Mouse (Mus musculus): ENCODE data around the gene Bod1l. TPM values are rescaled to one million over a fixed set of nuclear protein-coding genes. Genes with fewer than 3 reads are reported as not detected.
A peak's percentile ranks its signal among the peaks of the same experiment; 100 is the strongest.

Gene Bod1l
- polyA plus RNA-seq, 1 experiment from 2014 or later: 20.9 TPM

DNA sequence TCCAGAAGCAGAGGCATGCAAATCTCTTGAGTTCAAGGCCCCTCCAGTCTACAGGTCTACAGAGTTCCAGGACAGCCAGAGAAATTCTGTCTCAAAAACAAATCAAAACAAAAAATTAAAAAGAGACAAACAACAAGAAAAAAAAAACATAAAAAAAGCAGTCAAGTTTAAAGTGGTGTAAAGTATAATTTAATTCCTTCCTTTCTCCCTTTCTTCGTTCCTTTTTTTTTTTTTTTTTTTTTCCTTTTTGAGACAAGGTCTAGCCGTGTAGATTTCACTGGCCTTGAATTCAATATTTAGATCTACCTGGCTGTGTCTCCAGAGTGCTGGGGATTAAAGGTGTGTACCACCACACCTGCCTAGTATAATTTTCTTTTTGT lies 1.4 kb upstream of the Bod1l start:
- H3K4me3 ChIP-seq (ENCODE audit: low read length): peak overlapping the region; percentile 98
- H3K36me3 ChIP-seq (ENCODE audit: control insufficient read depth, insufficient read depth, low read length): no peaks in the 10 kb centered on the region; the same call in 1 of the 2 replicates
- WGBS: 53% methylated on average over 2 of the region's 2 CpGs
- H3K9me3 ChIP-seq (ENCODE audit: control insufficient read depth, low read length): no peaks in the 10 kb centered on the region
- H3K27me3 ChIP-seq (ENCODE audit: control insufficient read depth, insufficient read depth, low read depth, low read length): no peaks in the 10 kb centered on the region
- peak overlapping the region; percentile 85 for H3K4me2 ChIP-seq (ENCODE audit: low read depth, low read length)
- peaks cover 15% of the 10 kb centered on the region for H3K4me1 ChIP-seq (replicated peaks; ENCODE audit: control insufficient read depth, insufficient read depth, low read length)
- peak overlapping the region; percentile 65; the same call in 1 of the 2 replicates for H3K9ac ChIP-seq (ENCODE audit: low read length)
- ATAC-seq (ENCODE audit: low read depth): no peak
- no peak overlapping the region for H3K27ac ChIP-seq (ENCODE audit: low read length)

DNA sequence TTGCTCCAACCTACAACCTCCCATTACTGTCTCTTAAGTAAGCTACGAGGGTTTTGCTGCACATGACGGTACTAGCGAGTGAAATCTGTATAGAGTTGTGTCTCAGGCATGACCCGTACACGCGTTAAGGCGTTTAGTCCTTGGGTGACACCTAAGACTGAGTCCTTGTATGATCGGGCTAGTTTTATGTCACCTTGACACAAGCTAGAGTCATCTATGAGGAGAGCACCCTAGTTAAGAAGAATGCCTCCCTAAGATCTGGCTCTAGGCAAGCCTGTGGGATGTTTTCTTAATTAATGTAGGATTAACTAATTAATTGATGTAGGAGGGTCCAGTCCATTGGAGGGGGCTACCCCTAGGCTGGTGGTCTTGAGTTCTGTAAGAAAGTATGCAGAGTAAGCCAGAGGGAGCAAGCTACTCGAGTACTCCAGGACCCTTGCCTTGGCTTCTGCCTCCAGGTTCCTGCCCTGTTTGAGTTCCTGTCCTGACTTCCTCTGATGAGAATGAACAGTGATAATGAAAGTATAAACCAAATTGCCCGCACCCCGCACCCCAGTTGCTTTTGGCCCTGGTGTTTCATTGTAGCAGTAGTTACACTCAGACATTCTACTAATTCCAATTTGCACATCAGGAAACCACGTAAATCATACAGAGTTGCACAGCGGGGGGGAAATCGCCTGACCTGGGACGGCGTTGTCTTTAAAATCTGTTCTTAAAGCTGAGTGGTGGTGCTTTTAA lies 874 bp upstream of the Bod1l start:
- Histone ChIP-seq H3K4me2 (ENCODE audit: low read depth, low read length) (peak overlapping the region; percentile 85), H3K36me3 (ENCODE audit: control insufficient read depth, insufficient read depth, low read length) (no peaks in the 10 kb centered on the region; the same call in 1 of the 2 replicates), H3K9me3 (ENCODE audit: control insufficient read depth, low read length) (no peaks in the 10 kb centered on the region), H3K9ac (ENCODE audit: low read length) (peak overlapping the region; percentile 65), H3K4me1 (replicated peaks; ENCODE audit: control insufficient read depth, insufficient read depth, low read length) (peaks cover 15% of the 10 kb centered on the region), H3K27ac (ENCODE audit: low read length) (no peak overlapping the region), H3K27me3 (ENCODE audit: control insufficient read depth, insufficient read depth, low read depth, low read length) (no peaks in the 10 kb centered on the region), H3K4me3 (ENCODE audit: low read length) (peak overlapping the region; percentile 98)
- ATAC-seq (ENCODE audit: low read depth): peak; percentile 41
- WGBS: 19% methylated on average over 16 of the region's 16 CpGs

DNA sequence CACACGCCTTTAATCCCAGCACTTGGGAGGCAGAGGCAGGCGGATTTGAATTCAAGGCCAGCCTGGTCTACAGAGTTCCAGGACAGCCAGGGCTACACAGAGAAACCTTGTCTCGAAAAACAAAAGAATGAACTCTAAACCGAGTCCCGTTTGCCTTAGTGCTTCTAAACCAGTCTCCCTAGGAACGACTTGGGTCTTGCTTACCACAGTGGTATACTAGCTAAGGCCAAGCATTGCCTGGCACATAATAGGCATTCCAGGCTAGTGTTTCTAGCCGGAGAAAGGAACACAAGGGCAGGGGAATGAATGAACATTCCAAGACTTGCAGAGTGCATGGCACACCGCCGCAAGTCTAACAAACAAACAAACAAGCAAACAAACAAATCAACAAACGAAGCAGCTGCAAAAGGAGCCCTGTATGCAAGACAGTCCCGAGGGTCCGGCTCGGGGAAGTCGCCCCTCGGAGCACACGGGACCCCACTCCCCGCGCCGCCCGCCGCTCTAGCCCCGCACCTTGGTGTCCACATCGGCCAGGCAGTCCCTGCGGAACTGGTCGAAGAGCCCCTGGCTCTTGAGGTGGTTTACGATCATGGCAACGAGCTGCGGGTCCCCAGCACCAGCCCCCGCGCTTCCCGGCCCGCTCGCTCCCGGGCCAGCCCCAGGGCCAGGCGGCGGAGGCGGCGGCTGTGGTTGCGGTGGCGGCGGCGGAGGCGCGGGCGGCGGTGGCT lies 532 bp downstream of the Bod1l start:
- no peak overlapping the region; the same call in none of the 2 replicates for H3K27ac ChIP-seq (ENCODE audit: low read length)
- peak overlapping the region; percentile 98 for H3K4me3 ChIP-seq (ENCODE audit: low read length)
- no peaks in the 10 kb centered on the region for H3K27me3 ChIP-seq (ENCODE audit: control insufficient read depth, insufficient read depth, low read depth, low read length)
- H3K9ac ChIP-seq (ENCODE audit: low read length): peak overlapping the region; percentile 89
- H3K36me3 ChIP-seq (ENCODE audit: control insufficient read depth, insufficient read depth, low read length): no peaks in the 10 kb centered on the region; the same call in 1 of the 2 replicates
- WGBS: 1% methylated on average over 34 of the region's 46 CpGs
- peak overlapping the region; percentile 85 for H3K4me2 ChIP-seq (ENCODE audit: low read depth, low read length)
- ATAC-seq (ENCODE audit: low read depth): no peak; the same call in 1 of the 2 replicates
- no peaks in the 10 kb centered on the region for H3K9me3 ChIP-seq (ENCODE audit: control insufficient read depth, low read length)
- H3K4me1 ChIP-seq (replicated peaks; ENCODE audit: control insufficient read depth, insufficient read depth, low read length): peaks cover 15% of the 10 kb centered on the region

DNA sequence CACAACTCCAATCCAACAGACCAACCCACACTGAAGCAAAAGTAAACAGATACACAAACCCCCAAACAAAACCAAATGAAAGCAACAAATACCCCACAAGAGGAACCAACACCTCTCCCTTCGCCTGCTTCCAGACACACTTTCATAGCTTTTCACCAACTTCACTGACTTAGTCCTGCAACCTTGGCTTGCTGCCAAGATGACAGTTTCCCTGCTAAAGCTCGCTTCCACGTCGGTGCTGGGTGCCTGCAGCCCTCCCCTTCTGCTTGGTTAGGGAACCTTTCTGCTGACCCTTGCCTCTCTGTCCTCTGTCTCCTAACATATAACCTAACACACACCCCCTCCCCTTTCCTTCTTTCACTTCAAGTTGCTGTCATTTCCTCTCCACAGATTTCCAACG lies 1.4 kb downstream of the Bod1l start:
- H3K27me3 ChIP-seq (ENCODE audit: control insufficient read depth, insufficient read depth, low read depth, low read length): no peaks in the 10 kb centered on the region
- H3K27ac ChIP-seq (ENCODE audit: low read length): no peak overlapping the region
- no peak overlapping the region for H3K9ac ChIP-seq (ENCODE audit: low read length)
- H3K4me2 ChIP-seq (ENCODE audit: low read depth, low read length): peak overlapping the region; percentile 85
- no peaks in the 10 kb centered on the region; the same call in 1 of the 2 replicates for H3K36me3 ChIP-seq (ENCODE audit: control insufficient read depth, insufficient read depth, low read length)
- ATAC-seq (ENCODE audit: low read depth): no peak
- 7% methylated on average over 5 of the region's 5 CpGs for WGBS
- peak overlapping the region; percentile 98 for H3K4me3 ChIP-seq (ENCODE audit: low read length)
- peaks cover 15% of the 10 kb centered on the region for H3K4me1 ChIP-seq (replicated peaks; ENCODE audit: control insufficient read depth, insufficient read depth, low read length)
- no peaks in the 10 kb centered on the region for H3K9me3 ChIP-seq (ENCODE audit: control insufficient read depth, low read length)

DNA sequence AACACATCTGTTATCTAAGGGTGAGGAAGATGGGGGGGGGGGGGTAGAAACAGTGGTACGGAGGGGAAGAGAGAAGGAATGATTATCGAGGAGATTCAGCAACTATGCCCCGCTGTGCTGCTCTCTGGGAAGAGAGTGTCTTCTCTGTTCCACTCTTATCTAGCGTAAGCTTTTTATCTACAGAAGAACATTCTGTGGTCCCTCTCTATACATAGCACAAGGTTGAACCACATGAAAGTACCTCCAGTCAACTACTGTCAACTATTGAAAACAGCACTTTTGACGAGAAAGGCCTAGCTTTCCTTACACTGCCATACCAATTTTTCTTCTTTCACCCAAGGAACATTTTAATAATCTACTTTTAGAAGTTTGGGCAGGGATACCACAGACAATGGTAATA lies 2.4 kb downstream of the Bod1l start:
- Histone ChIP-seq H3K4me3 (ENCODE audit: low read length) (no peak overlapping the region), H3K4me1 (replicated peaks; ENCODE audit: control insufficient read depth, insufficient read depth, low read length) (peaks cover 15% of the 10 kb centered on the region), H3K27ac (ENCODE audit: low read length) (no peak overlapping the region), H3K9me3 (ENCODE audit: control insufficient read depth, low read length) (no peaks in the 10 kb centered on the region), H3K36me3 (ENCODE audit: control insufficient read depth, insufficient read depth, low read length) (no peaks in the 10 kb centered on the region; the same call in 1 of the 2 replicates), H3K4me2 (ENCODE audit: low read depth, low read length) (no peak overlapping the region), H3K9ac (ENCODE audit: low read length) (no peak overlapping the region), H3K27me3 (ENCODE audit: control insufficient read depth, insufficient read depth, low read depth, low read length) (no peaks in the 10 kb centered on the region)
- no peak for ATAC-seq (ENCODE audit: low read depth)
- 88% methylated on average over 4 of the region's 5 CpGs for WGBS

DNA sequence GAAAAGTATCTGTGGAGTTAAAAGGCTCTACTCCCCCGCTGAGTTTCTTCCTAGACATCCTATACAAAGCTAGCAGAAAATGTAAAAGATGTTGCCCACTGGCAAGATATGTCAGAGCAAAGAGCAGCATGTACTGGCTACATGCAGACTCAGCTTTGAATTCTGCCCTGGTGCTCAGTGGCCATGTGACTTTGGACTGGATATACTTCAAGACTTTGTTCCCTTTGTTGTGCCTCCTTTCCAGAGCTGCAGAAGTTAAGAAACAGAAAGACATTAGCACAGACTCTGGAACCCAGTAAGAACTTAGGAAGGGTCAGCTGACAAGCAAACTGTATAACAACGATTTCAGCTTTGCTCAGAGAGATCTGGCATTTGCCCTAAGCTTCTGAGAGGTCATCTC lies 14.0 kb downstream of the Bod1l start:
- WGBS: 96% methylated on average over 2 of the region's 2 CpGs
- H3K27ac ChIP-seq (ENCODE audit: low read length): no peak overlapping the region
- no peak for ATAC-seq (ENCODE audit: low read depth)

DNA sequence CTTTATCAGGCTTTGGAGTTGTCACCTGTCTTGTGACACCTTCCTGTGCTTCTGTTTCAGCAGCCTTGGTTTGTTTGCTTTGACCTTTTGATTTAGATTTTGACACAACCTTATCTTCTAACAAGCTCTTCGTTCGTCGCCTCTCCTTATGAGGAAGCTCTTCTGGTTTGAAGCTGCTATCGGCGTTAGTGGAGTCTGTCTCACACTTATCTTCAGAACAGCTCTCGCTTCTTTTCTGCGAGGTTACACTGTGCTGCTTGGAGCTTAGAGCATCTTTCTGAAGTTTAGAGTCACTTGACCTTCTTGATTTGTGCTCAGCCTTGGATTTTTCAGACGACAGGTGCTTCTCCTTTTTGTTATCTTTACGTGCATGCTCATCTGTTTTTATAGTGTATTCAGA lies 23.0 kb downstream of the Bod1l start:
- no peak for ATAC-seq (ENCODE audit: low read depth)
- peaks cover 57% of the 10 kb centered on the region for H3K36me3 ChIP-seq (ENCODE audit: control insufficient read depth, insufficient read depth, low read length)
- no peak overlapping the region for H3K27ac ChIP-seq (ENCODE audit: low read length)
- no peaks in the 10 kb centered on the region for H3K9me3 ChIP-seq (ENCODE audit: control insufficient read depth, low read length)
- WGBS: 71% methylated on average over 9 of the region's 9 CpGs
- H3K9ac ChIP-seq (ENCODE audit: low read length): no peak overlapping the region
- no peak overlapping the region for H3K4me2 ChIP-seq (ENCODE audit: low read depth, low read length)
- H3K4me3 ChIP-seq (ENCODE audit: low read length): no peak overlapping the region
- H3K4me1 ChIP-seq (replicated peaks; ENCODE audit: control insufficient read depth, insufficient read depth, low read length): no peaks in the 10 kb centered on the region
- no peaks in the 10 kb centered on the region for H3K27me3 ChIP-seq (ENCODE audit: control insufficient read depth, insufficient read depth, low read depth, low read length)

More for the DNA sequence above, 14.0 kb downstream of the Bod1l start:
- H3K9me3 ChIP-seq (ENCODE audit: control insufficient read depth, low read length): no peaks in the 10 kb centered on the region
- H3K4me2 ChIP-seq (ENCODE audit: low read depth, low read length): no peak overlapping the region
- H3K9ac ChIP-seq (ENCODE audit: low read length): no peak overlapping the region
- H3K4me1 ChIP-seq (replicated peaks; ENCODE audit: control insufficient read depth, insufficient read depth, low read length): no peaks in the 10 kb centered on the region
- peaks cover 38% of the 10 kb centered on the region for H3K36me3 ChIP-seq (ENCODE audit: control insufficient read depth, insufficient read depth, low read length)
- H3K27me3 ChIP-seq (ENCODE audit: control insufficient read depth, insufficient read depth, low read depth, low read length): no peaks in the 10 kb centered on the region
- H3K4me3 ChIP-seq (ENCODE audit: low read length): no peak overlapping the region

DNA sequence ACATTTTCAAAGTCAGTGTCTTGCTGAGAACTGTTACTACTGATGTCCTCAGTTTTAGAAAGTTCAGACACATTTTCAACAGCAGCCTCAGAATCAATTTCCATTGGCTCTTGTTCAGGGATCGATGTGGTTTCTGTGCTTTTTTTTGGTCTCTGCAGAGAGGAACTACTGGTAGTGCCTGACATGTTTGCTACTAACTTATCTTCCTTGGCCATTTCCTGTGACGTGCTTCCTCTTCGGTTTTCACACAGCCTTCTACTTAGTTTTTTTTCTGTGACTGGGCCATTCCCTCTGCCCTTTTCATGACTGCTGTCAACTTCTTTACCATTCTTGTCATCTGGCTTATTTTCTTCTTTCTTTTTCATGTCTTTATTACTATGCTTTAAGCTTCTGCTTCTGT lies 23.6 kb downstream of the Bod1l start:
- WGBS: 77% methylated on average over 3 of the region's 3 CpGs
- Histone ChIP-seq H3K9ac (ENCODE audit: low read length) (no peak overlapping the region), H3K4me1 (replicated peaks; ENCODE audit: control insufficient read depth, insufficient read depth, low read length) (no peaks in the 10 kb centered on the region), H3K9me3 (ENCODE audit: control insufficient read depth, low read length) (no peaks in the 10 kb centered on the region), H3K36me3 (ENCODE audit: control insufficient read depth, insufficient read depth, low read length) (peaks cover 54% of the 10 kb centered on the region), H3K4me3 (ENCODE audit: low read length) (no peak overlapping the region), H3K27ac (ENCODE audit: low read length) (no peak overlapping the region), H3K4me2 (ENCODE audit: low read depth, low read length) (no peak overlapping the region), H3K27me3 (ENCODE audit: control insufficient read depth, insufficient read depth, low read depth, low read length) (no peaks in the 10 kb centered on the region)
- no peak for ATAC-seq (ENCODE audit: low read depth)

DNA sequence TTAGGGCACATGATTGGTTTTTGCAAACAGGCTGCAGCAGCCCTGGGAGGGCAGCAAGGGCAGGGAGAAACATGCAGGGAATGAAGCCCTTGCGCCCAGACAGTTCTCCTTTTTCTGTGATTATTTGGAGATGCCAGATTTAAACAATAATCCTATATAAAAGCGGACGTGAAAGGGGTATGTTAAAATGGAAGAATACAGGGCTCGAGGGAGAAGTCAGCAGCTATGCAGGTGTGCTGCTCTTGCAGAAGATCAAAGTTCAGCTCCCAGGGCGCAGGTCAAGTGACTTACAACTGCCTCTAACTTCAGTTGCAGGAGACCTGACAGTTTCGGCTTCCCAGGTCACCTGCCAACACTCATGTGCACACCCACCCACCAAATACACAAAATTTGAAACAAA lies 31.6 kb downstream of the Bod1l start:
- Histone ChIP-seq H3K4me3 (ENCODE audit: low read length) (no peak overlapping the region), H3K27ac (ENCODE audit: low read length) (no peak overlapping the region), H3K9ac (ENCODE audit: low read length) (no peak overlapping the region), H3K27me3 (ENCODE audit: control insufficient read depth, insufficient read depth, low read depth, low read length) (no peaks in the 10 kb centered on the region), H3K9me3 (ENCODE audit: control insufficient read depth, low read length) (no peaks in the 10 kb centered on the region), H3K4me2 (ENCODE audit: low read depth, low read length) (no peak overlapping the region), H3K36me3 (ENCODE audit: control insufficient read depth, insufficient read depth, low read length) (peaks cover 28% of the 10 kb centered on the region), H3K4me1 (replicated peaks; ENCODE audit: control insufficient read depth, insufficient read depth, low read length) (no peaks in the 10 kb centered on the region)
- ATAC-seq (ENCODE audit: low read depth): no peak
- 85% methylated on average over 6 of the region's 6 CpGs for WGBS
